Mouse (Mus musculus): ENCODE data around the gene Ptpn6.
"Not testable (repeated sequence)": the region's sequence is repeated elsewhere in the genome, so short reads cannot be mapped to it uniquely, and the experiment has no call there.

The Ptpn6 gene

DNA sequence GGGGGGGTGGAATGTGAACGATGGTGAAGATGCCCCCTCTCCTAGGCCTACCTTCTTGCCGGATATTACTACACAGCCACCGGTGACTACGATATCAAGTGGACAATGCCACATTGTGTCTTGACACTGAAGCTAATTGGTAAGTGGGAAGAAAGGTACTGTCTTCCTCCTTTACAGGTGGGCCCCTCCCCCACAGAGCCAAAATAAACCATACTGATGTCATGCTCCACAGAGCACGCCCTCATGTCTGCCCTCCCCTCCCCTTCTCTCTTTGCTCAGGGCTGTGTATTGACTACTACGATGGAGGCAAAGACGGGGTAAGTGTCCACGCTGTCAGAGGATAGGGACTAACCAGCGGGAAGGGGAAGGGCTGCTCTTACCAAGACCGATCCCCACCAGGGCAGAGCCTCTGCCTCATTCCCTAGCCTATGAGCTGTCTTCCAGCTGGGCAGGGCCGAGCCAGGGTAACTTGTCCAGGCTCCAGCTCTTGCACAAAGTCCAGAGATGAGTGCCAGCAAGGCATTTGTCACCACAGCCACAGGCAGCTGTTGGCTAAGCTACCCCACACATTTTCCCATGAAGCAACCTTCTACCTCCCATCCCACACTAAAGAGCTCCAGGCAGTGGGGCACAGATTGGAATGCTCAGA is 38.4 kb downstream of the Ptpn6 start:
- peak; percentile 83 for DNase-seq (ENCODE audit: low read depth, low spot score)

DNA sequence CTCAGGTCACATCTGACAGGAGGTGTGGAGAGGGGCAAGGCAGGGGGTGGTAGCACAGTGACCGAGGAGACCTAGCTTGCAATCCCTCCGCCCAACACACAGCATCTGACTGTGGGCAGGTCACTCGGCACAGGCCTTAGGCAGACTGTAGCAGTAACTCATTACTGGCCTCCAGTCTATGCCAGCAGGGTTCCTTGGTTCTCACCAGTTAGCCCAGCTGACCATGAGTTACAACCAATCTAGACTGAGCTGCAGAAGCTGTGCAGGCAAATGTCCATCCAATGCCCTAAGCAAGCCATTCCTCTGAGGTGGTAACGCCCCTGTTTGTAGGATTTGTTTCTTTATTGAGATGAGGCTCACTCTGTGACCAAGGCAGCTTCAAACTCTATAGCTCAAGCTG is 39.1 kb downstream of the Ptpn6 start:
- DNase-seq (ENCODE audit: low read depth, low spot score), result no peak

DNA sequence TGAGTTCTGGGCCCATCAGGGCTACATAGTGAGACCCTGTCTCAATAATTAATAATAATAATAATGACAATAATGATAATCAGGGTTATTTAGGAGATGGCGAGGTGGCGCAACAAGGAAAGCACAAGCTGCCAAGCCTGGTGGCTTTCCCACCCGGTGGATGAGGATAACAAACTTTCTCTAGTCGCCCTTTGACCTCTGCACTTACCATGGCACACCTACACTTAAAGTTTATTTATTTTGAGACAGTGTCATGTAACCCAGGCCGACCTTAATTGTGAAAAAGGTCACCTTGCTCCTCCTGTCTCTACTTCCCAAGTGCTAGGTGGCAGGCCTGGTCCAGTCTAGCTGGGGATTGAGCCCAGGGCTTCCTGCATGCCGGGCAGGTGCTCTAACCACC is 39.8 kb downstream of the Ptpn6 start:
- no peak for DNase-seq (ENCODE audit: low read depth, low spot score)

DNA sequence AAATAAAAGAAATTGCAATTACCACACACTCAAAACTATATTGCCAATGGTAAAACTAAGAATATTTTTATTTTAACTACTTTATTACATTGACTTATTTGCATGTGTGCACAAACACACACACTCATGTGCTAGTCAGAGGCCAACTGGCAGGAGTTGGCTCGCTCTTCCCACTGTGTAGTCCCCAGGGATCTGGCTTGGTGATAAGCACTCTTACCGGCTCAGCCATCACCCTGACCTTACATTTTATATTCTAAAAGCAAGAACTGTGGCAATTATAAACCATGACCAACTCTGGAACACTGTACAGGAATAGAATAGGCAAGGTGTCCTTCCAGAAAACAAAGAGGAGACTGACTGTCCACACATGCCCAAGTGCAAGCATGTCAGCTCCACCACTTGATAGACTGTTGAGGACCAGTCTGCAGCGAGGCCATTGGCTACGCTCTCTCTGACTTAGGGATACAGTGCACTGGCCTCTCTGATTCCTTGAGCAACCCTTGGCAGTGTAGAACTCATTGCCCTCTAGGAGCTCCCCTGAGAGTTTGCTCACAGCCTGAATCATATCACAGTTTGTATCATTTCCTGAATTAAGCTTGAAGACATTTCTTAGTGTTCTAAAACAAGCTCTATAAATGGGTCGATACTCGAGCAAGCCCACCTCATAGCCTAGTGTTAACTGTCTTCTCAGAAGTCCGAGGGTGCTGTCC is 41.9 kb downstream of the Ptpn6 start:
- no peak for DNase-seq (ENCODE audit: low read depth, low spot score)

DNA sequence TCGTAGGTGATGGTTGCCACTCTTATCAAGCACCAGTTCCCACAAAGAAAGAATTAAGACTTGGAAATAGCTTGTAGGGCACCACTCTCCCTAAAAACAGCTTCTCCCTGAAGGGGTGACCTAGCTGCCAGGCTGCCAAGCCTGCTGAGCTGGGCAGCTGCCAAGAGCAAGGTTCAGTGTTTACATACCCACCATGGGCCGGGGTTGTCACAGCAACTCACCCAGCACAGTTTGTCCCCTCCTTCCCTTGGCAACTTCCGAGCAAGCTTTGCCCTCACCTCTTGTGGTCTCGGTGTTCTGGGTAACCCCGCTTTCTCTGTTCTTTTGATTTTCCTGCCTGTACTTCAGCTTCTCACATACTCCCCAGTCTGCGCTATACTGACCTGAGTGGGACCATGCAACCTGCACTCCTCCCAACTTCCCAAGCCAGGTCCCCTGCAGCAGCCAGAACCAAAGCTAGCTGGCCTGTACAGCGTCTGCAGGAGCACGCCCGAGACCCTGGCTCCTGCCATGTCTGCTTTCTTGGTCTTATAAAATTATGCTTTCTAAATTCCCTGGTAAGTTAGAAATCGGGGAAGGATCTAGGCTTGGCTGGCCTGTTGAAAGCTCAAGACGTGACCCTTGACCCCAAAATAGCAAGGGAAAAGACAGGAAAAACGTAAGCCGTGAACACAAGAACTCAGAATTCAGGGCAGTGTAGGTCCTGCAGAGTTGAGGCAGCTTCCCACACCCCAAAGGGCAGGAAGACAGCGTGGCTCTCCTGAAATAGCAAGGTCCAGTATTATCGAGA is 44.2 kb downstream of the Ptpn6 start:
- DNase-seq (ENCODE audit: low read depth, low spot score), result peak; percentile 52

DNA sequence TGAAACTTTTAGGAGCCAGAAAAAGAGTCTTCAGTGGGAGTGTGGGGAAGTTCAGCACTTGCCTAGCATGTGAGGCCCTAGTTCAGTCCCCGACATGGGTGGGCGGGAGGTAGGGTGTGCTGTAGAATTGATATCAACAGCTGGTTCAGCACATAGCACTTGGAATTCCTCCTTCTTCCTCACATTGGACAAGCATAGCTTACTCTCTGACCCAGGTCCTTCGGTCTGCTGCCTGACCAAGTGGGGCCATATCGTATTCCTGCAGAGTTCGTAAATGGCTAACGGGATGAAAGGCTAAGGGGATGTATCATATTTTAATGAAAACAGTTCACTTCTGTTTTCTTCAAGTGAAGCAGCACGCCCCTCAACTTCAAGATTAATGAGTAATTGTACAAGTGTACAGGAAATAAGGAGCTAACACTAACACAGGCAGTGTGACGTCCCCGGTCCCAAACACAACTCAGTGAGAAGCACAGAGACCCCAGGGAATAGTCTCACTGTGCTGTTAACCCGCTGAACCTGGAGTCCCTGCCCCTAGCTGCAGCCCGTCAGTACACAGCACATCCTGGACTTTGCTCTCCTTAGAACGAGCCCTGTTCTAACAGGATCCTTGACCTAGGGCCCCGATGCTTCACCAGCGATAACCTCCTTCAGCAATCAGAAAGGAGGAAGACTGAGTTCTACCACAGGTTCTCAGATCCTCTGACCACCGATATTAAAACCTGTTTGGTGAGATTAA is 45.1 kb downstream of the Ptpn6 start:
- DNase-seq (ENCODE audit: low read depth, low spot score), result no peak

DNA sequence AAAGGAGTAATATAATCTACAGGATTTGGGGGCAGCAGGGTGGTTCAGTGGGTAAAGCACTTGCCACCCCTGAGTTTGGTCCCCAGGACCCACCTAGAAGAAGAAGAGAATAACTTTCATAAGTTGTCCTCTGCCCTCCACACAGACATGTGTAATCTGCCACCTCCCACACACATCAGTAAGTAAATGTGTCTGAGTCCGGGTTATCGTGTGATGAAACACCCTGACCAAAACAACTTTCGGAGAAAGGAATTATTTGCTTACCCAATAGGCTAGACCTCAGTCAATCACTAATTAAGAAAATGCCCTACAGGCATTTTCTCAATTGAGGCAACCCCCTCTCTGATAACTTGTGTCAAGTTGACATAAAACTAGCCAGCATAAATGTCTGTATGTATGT is 48.0 kb downstream of the Ptpn6 start:
- DNase-seq (ENCODE audit: low read depth, low spot score), result no peak

DNA sequence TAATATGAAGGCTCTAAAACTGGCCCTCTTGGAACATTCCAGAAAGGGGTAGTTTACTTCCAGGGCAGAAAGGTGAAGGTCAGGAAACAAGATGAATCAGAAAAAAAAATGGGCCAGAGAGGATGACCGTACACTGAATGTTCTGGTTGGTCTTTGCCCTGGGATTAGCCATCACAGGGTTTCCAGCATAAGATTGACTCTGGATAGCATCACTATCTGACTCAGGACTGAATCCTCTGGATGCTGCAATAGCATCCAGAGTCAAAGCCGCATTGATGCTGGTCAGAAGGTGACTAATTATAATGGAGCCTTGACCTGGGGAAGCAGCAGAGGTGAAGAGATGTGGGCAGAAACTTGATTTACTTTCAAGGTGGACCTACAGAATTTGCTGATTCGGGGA is 49.5 kb downstream of the Ptpn6 start:
- DNase-seq (ENCODE audit: low read depth, low spot score), result no peak

DNA sequence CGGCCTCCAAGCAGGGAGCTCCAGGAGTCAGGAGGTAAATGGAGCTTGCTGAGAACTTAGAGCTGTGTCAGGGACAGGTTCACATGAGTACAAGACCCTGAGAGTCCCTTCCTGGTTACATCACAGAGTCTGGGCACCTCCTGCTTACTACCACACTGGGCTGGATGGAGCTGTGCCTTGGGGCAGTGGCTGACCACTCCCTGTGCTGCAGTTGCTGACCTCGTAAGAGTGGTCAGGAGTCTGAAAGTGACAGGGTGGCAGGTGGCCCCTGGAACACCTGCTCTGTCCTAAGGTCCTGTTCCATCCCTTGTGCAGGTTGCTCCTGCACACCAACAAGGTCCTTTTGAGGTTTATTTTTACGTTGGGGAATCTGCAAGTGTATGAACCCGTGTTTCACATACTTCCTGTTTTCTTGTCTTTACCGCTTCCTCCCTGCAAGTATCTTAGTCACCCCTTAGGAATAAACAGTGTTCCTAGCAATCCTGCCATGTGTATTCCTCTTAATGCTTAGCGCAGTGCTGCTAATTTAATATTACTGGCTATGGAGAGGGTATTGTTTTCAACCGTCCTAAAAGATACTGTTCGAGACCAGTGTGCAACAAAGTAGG is 50.3 kb downstream of the Ptpn6 start:
- no peak for DNase-seq (ENCODE audit: low read depth, low spot score)

DNA sequence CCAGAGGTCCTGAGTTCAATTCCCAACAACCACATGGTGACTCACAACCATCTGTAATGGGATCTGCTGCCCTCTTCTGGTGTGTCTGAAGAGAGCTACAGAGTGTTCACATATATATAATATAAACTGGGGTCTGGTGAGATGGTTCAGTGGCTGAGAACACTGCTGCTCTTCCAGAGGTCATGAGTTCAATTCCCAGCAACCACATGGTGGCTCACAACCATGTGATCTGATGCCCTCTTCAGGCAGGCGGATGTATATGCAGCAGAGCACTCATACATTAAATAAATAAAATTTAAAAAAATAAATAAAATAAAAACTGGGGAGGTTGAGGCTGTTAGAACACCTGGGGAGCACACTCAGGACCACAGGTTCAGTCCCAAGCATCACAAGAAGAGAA is 51.9 kb downstream of the Ptpn6 start:
- DNase-seq (ENCODE audit: low read depth, low spot score), result not testable (repeated sequence)

DNA sequence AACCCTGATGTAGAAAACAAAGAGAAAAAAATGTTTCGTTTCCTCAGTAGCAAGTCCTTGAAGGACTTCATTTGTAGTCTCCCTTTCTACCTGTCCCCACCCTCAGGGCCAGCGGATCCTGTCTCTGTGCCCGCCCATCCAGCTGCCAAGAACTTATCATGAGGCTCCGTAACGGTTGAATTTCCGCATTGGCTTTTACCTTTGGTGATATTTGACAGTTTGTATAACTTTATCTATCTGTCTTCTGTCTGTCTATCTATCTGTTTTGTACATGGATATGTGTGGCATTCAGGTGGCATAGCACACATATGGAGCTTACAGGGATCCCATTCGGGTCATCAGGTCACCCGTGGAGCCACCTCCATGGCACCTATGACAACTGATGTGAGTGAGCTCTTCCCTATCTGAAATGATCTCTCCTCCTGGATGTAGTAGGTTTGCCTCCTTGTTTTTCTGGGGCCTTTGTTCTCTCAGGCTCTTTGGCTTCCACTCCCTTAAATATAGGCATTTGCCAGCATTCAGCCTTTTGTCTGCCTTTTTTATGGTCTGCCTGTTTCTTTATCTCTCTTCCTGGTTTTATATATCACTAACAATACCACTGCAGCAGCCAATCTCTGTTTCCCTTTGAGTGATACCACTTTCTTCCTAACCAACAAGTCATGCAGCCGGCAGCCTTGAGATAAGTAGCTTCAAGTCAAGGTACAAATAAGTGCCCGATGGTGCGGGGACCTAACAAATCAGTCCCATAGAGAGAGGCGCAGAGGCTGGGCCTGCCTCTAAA is 52.7 kb downstream of the Ptpn6 start:
- no peak for DNase-seq (ENCODE audit: low read depth, low spot score)

DNA sequence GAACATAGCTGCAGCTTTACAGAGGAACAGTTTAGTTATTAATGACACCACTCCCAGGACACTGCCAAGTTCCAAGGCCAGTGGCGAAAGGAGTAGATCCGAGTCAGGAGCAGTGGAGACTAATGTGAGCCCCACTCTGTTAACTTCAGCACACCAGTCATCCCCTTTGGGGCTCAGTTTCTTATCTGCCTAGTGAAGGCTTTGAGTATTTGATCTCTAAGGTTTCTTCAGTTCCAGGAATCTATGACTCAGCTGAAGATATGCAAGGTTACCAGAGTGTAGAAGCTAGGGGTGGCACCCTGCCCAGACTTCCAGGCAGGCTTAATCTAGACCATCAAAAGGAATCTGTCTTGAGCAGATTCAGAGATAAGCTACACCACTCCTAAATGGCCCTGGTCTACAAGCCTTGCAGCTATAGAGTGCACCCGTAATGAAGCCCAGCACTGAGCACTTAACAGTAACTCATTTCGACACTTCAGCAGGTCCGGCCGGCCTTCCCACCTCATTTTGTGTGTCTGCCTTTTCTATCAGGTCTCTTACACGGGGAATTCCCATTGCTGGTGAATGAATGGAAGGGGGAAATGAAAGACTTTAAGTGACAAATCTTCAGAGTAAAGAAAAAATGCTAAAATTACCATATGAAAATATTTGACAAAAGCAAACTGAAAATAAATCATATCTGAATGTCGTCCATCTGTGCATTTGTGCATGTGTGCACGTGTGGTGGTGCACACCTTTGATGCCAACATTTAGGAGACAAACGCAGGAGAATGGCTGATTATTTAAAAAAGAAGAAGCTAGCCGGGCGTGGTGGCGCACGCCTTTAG is 54.7 kb downstream of the Ptpn6 start:
- peak; percentile 57 for DNase-seq (ENCODE audit: low read depth, low spot score)

DNA sequence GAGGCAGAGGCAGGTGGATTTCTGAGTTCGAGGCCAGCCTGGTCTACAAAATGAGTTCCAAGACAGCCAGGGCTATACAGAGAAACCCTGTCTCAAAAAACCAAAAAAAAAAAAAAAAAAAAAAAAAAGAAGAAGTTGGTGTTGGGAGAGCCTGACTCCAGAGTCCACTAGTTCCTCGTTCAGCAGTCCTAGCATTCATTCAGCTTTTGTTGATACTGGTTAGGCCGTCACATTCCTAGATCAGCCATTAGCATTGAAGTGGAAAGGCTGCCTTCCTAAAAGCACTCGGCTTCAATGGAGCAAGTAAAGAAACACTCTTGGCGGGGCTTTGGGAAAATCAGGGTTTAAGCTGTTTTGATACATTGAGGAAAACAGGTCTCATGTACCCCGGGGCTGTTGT is 56.2 kb downstream of the Ptpn6 start:
- DNase-seq (ENCODE audit: low read depth, low spot score), result not testable (repeated sequence)

DNA sequence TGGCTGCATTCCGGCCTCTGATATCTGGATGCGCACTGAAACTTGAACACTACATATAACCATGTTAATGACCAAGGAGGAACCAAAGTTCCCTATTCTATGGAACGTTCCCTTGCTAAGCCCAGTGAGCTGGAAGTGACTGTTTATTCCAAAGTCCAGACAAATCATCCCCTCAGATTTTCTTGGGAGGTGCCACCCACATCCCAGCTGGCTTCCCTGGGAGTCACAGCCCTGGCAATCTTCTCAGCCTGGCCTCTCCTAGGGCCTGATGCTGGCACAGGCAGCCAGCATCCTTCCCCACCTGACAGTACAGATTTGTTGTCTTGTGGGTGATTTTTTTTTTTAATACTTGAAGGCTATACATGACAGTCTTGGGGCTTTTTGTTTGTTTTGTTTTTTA is 59.0 kb downstream of the Ptpn6 start:
- no peak for DNase-seq (ENCODE audit: low read depth, low spot score)

DNA sequence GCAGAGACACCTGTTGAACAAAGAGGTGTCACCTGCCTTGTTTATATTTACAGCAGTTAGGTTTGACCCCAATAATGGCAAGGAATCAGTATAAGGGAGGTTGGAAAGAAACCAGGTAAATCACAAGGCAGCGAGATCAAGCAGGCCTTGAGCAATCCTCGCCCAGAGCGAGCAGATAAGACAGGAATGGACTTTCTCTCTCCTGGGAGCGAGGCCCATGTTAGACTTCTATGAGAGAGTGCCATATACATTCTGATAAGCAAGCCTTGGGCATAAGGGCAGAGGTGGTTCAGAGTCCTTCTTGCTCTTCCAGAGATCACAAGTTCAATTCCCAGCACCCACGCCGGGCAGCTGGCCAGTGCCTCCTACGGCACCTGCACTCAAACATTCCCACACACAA is 59.7 kb downstream of the Ptpn6 start:
- no peak for DNase-seq (ENCODE audit: low read depth, low spot score)

DNA sequence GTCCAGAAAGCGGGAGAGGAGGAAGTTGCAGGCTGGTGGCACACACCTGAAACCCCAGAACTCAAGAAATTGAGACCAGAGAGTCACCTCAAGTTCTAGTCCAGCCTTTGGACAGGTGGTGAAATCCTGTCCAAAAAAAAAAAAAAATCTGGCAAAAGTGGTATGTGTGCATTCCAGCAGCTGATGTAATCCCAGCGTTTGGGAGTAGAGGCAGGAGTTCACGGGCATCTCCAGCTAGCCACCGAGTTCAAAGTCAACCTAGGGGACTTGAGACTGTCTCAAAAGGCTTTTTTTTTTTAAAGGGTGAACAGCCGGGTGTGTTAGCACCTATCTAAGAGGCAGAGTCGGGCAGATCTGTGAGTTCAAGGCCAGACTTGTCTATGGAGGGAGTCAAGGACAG is 62.3 kb downstream of the Ptpn6 start:
- DNase-seq (ENCODE audit: low read depth, low spot score), result no peak

DNA sequence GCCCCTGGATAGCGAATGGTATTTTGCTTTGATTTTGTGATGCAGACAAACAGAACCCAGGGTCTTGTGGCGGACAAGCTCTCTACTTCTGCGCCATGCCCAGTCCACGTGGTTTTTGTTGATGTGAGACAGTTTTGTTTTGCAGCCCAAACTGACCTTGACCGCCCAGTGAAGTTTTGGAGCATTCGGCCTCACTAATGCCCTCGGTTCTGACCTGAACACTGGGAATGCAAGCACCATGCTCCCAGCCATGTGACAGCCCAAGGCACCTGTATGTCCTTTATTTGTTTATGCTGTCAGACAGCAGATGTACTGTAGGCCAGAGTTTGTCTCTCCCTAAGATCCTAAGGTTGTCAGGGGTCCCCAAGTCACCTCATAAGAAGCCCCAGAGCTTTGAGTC is 63.9 kb downstream of the Ptpn6 start:
- DNase-seq (ENCODE audit: low read depth, low spot score), result no peak

DNA sequence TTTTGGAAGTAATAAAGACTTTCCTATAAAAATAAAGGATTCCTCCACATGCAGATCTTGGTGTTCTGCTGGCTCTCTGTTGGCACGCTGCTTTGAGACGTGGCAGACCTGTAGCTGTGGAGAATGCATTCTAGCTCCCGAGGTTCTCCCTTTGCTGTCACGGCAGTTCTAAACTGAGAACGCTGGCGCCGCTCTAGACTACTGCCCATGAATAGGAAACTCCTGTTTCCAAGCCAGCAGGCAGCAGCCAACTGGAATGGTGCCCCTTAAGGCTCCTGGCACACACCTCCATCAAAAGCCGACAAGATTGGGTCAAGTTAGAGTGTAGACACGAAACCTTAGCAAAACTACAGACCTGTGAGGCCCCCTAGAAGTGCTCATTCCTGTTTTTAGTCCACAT is 64.9 kb downstream of the Ptpn6 start:
- DNase-seq (ENCODE audit: low read depth, low spot score), result peak; percentile 36

DNA sequence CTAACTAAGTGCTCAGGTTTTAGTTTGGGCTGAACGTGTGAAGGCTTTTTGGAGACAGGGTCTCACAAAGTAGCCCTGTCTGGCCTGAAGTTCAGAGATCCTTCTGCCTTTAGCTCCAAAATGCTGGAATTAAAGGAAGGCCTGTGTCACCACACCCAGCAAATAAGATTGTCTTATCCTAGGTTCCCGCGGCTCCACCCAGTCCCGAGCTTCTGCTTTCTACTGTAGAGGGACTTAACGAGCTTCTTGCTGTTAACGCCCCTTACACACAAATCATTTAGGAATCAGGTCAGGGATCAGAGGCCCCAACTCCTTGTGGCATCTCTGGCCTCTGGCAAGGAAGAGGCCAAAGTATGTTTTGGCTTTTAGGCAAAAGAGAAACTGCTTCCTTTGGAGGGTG is 66.4 kb downstream of the Ptpn6 start:
- DNase-seq (ENCODE audit: low read depth, low spot score), result no peak

Data from skeletal muscle tissue, adult 2 months (tissue).